Mouse (Mus musculus): ENCODE data around the gene Arsg. TPM values are rescaled to one million over a fixed set of nuclear protein-coding genes. Genes with fewer than 3 reads are reported as not detected.
A peak's percentile ranks its signal among the peaks of the same experiment; 100 is the strongest.

Gene Arsg
- 0.88 TPM in 1 of 2 replicates, not detected in the other for polyA plus RNA-seq (2012; ENCODE audit: insufficient read depth, low replicate concordance)

GRCm38 (mm10) chr11:109473171-109474085 lies at the start of gene Arsg, which contains the start of gene Slc16a6:
Arsg (plus strand) TSS chr11:109473374.
Slc16a6 (minus strand) TSS chr11:109473598.
- TF ChIP-seq GATA1 (IDR thresholded peaks at IDR 0.05; ENCODE audit: borderline replicate concordance, low read length) (no peak), FLI1 (IDR thresholded peaks at IDR 0.05; ENCODE audit: low read length) (no peak)
- no peaks in the 10 kb centered on the region for H3K9me3 ChIP-seq
- peak within 1 kb of the TSS; percentile 99 for H3K4me3 ChIP-seq (replicated peaks)
- H3K4me1 ChIP-seq: peaks cover 74% of the 10 kb centered on the region
- peaks cover 20% of the 10 kb centered on the region for H3K36me3 ChIP-seq (replicated peaks; ENCODE audit: low read length)
- H3K27me3 ChIP-seq (replicated peaks): no peaks in the 10 kb centered on the region

- Histone ChIP-seq H3K4me3 (replicated peaks) (peak within 1 kb of the TSS; percentile 94), H3K4me1 (peaks cover 40% of the 10 kb centered on the region), H3K9me3 (no peaks in the 10 kb centered on the region; the same call in 1 of the 2 replicates), H3K27me3 (replicated peaks) (no peaks in the 10 kb centered on the region), H3K36me3 (replicated peaks; ENCODE audit: low read length) (peaks cover 26% of the 10 kb centered on the region)
- no peak for TF ChIP-seq FLI1 (IDR thresholded peaks at IDR 0.05; ENCODE audit: low read length)
- no peak for TF ChIP-seq GATA1 (IDR thresholded peaks at IDR 0.05; ENCODE audit: borderline replicate concordance, low read length)
Observed at GRCm38 (mm10) chr11:109425392-109426271, 47.5 kb upstream of the Arsg start, which contains the start of gene Amz2. Amz2 (plus strand) TSS chr11:109425946.

- no peaks in the 10 kb centered on the region; the same call in 1 of the 2 replicates for H3K9me3 ChIP-seq
- H3K4me3 ChIP-seq (replicated peaks): peak overlapping the region; percentile 94
- no peaks in the 10 kb centered on the region for H3K27me3 ChIP-seq (replicated peaks)
- peaks cover 34% of the 10 kb centered on the region for H3K4me1 ChIP-seq
- TF ChIP-seq FLI1 (IDR thresholded peaks at IDR 0.05; ENCODE audit: low read length) (no peak), GATA1 (IDR thresholded peaks at IDR 0.05; ENCODE audit: borderline replicate concordance, low read length) (no peak)
- H3K36me3 ChIP-seq (replicated peaks; ENCODE audit: low read length): peaks cover 31% of the 10 kb centered on the region
Observed at GRCm38 (mm10) chr11:109426272-109426586, 46.9 kb upstream of the Arsg start.

GRCm38 (mm10) chr11:109427353-109427752 lies 45.8 kb upstream of the Arsg start:
- TF ChIP-seq GATA1 (IDR thresholded peaks at IDR 0.05; ENCODE audit: borderline replicate concordance, low read length) (no peak), FLI1 (IDR thresholded peaks at IDR 0.05; ENCODE audit: low read length) (no peak)
- Histone ChIP-seq H3K27me3 (replicated peaks) (no peaks in the 10 kb centered on the region), H3K9me3 (no peaks in the 10 kb centered on the region), H3K4me3 (replicated peaks) (peak overlapping the region; percentile 23), H3K36me3 (replicated peaks; ENCODE audit: low read length) (peaks cover 40% of the 10 kb centered on the region), H3K4me1 (peaks cover 37% of the 10 kb centered on the region)

GRCm38 (mm10) chr11:109434233-109434798 lies 38.9 kb upstream of the Arsg start:
- H3K4me3 ChIP-seq (replicated peaks): no peak overlapping the region
- TF ChIP-seq FLI1 (IDR thresholded peaks at IDR 0.05; ENCODE audit: low read length): no peak
- no peak for TF ChIP-seq GATA1 (IDR thresholded peaks at IDR 0.05; ENCODE audit: borderline replicate concordance, low read length)
- H3K27me3 ChIP-seq (replicated peaks): no peaks in the 10 kb centered on the region
- peaks cover 67% of the 10 kb centered on the region for H3K4me1 ChIP-seq
- H3K9me3 ChIP-seq: no peaks in the 10 kb centered on the region
- H3K36me3 ChIP-seq (replicated peaks; ENCODE audit: low read length): peaks cover 84% of the 10 kb centered on the region

GRCm38 (mm10) chr11:109436889-109437288 lies 36.3 kb upstream of the Arsg start:
- Histone ChIP-seq H3K4me3 (replicated peaks) (no peak overlapping the region), H3K27me3 (replicated peaks) (no peaks in the 10 kb centered on the region), H3K36me3 (replicated peaks; ENCODE audit: low read length) (peaks cover 62% of the 10 kb centered on the region), H3K4me1 (peaks cover 89% of the 10 kb centered on the region), H3K9me3 (no peaks in the 10 kb centered on the region)
- TF ChIP-seq GATA1 (IDR thresholded peaks at IDR 0.05; ENCODE audit: borderline replicate concordance, low read length) (no peak), FLI1 (IDR thresholded peaks at IDR 0.05; ENCODE audit: low read length) (no peak)

- peak overlapping the region; percentile 42 for H3K4me3 ChIP-seq (replicated peaks)
- H3K9me3 ChIP-seq: no peaks in the 10 kb centered on the region
- no peak for TF ChIP-seq FLI1 (IDR thresholded peaks at IDR 0.05; ENCODE audit: low read length)
- TF ChIP-seq GATA1 (IDR thresholded peaks at IDR 0.05; ENCODE audit: borderline replicate concordance, low read length): no peak
- no peaks in the 10 kb centered on the region for H3K27me3 ChIP-seq (replicated peaks)
- peaks cover 91% of the 10 kb centered on the region for H3K4me1 ChIP-seq
- peaks cover 43% of the 10 kb centered on the region for H3K36me3 ChIP-seq (replicated peaks; ENCODE audit: low read length)
Observed at GRCm38 (mm10) chr11:109439209-109439608, 34.0 kb upstream of the Arsg start.

GRCm38 (mm10) chr11:109439829-109440340 lies 33.3 kb upstream of the Arsg start:
- no peaks in the 10 kb centered on the region for H3K9me3 ChIP-seq
- H3K4me3 ChIP-seq (replicated peaks): peak overlapping the region; percentile 92
- no peaks in the 10 kb centered on the region for H3K27me3 ChIP-seq (replicated peaks)
- peaks cover 38% of the 10 kb centered on the region for H3K36me3 ChIP-seq (replicated peaks; ENCODE audit: low read length)
- TF ChIP-seq FLI1 (IDR thresholded peaks at IDR 0.05; ENCODE audit: low read length): no peak
- no peak for TF ChIP-seq GATA1 (IDR thresholded peaks at IDR 0.05; ENCODE audit: borderline replicate concordance, low read length)
- peaks cover 92% of the 10 kb centered on the region for H3K4me1 ChIP-seq

GRCm38 (mm10) chr11:109440641-109441040 lies 32.5 kb upstream of the Arsg start:
- Histone ChIP-seq H3K36me3 (replicated peaks; ENCODE audit: low read length) (peaks cover 31% of the 10 kb centered on the region), H3K4me1 (peaks cover 92% of the 10 kb centered on the region), H3K4me3 (replicated peaks) (peak overlapping the region; percentile 92), H3K27me3 (replicated peaks) (no peaks in the 10 kb centered on the region), H3K9me3 (no peaks in the 10 kb centered on the region)
- TF ChIP-seq GATA1 (IDR thresholded peaks at IDR 0.05; ENCODE audit: borderline replicate concordance, low read length) (no peak), FLI1 (IDR thresholded peaks at IDR 0.05; ENCODE audit: low read length) (no peak)

Data from megakaryocyte, embryonic 14.5 days (primary cell).